Mouse (Mus musculus) midbrain, embryonic 16.5 days (tissue): Measurements from ENCODE around the gene Vash2. TPM values are rescaled to one million over a fixed set of nuclear protein-coding genes. Genes with fewer than 3 reads are reported as not detected.

ENCODE experiments used
- ATAC-seq: fragments of 200-750 bp; cut with Nextera tagmentation; 2 replicates; pipeline ENCODE4 v1.8.0; 2017; ENCODE audit warnings: moderate TSS enrichment
- H3K27ac ChIP-seq: fragments of 300-500 bp; sonication (generic); 2 replicates; pipeline ENCODE4 v1.5.1; 2014; ENCODE audit warnings: mild to moderate bottlenecking, low read length, mixed read lengths
- H3K27me3 ChIP-seq: fragments of 300-500 bp; sonication (generic); 2 replicates; pipeline ENCODE4 v1.6.1; 2014; ENCODE audit warnings: low read depth, low read length, mixed read lengths; ENCODE audit not compliant: control insufficient read depth, insufficient read depth
- H3K36me3 ChIP-seq: fragments of 300-500 bp; sonication (generic); 2 replicates; pipeline ENCODE4 v1.6.1; 2014; ENCODE audit warnings: mild to moderate bottlenecking, low read length, moderate library complexity, mixed read lengths; ENCODE audit not compliant: control insufficient read depth, insufficient read depth
- H3K4me1 ChIP-seq: fragments of 300-500 bp; sonication (generic); 2 replicates; pipeline ENCODE4 v1.6.1; 2014; ENCODE audit warnings: mild to moderate bottlenecking, low read length, mixed read lengths; ENCODE audit not compliant: control insufficient read depth, insufficient read depth
- H3K4me2 ChIP-seq: fragments of 300-500 bp; sonication (generic); 2 replicates; pipeline ENCODE4 v1.6.1; 2014; ENCODE audit warnings: mild to moderate bottlenecking, low read length, mixed read lengths
- H3K4me3 ChIP-seq: fragments of 300-500 bp; sonication (generic); 2 replicates; pipeline ENCODE4 v1.5.1; 2014; ENCODE audit warnings: low read depth, mild to moderate bottlenecking, low read length, moderate library complexity, mixed read lengths
- H3K9ac ChIP-seq: fragments of 300-500 bp; sonication (generic); 2 replicates; pipeline ENCODE4 v1.6.1; 2014; ENCODE audit warnings: low read depth, low read length, mixed read lengths
- H3K9me3 ChIP-seq: fragments of 300-500 bp; sonication (generic); replicated peaks from 2 replicates; pipeline ENCODE4 v1.6.1; 2014; ENCODE audit warnings: mild to moderate bottlenecking, low read length, mixed read lengths; ENCODE audit not compliant: control insufficient read depth, poor library complexity, severe bottlenecking
- WGBS: fragments of 180-500 bp; shearing (Covaris S2); extraction: QIAGEN DNeasy Blood & Tissue Kit; methylation state at CpG from one replicate; pipeline ENCODE4 v1.1.7; 2014; 5-methylcytosine and 5-hydroxymethylcytosine counted together
- polyA plus RNA-seq: library from polyadenylated mRNA; unstranded; fragments of >200 nt; fragmentation: Nextera tagmentation; extraction: Ambion mirVana; gene quantifications from 2 replicates; pipeline ENCODE4 v1.2.1, GENCODE M21; 2015

Vash2 gene
- polyA plus RNA-seq, 1 experiment from 2014 or later: 83.8 TPM

DNA sequence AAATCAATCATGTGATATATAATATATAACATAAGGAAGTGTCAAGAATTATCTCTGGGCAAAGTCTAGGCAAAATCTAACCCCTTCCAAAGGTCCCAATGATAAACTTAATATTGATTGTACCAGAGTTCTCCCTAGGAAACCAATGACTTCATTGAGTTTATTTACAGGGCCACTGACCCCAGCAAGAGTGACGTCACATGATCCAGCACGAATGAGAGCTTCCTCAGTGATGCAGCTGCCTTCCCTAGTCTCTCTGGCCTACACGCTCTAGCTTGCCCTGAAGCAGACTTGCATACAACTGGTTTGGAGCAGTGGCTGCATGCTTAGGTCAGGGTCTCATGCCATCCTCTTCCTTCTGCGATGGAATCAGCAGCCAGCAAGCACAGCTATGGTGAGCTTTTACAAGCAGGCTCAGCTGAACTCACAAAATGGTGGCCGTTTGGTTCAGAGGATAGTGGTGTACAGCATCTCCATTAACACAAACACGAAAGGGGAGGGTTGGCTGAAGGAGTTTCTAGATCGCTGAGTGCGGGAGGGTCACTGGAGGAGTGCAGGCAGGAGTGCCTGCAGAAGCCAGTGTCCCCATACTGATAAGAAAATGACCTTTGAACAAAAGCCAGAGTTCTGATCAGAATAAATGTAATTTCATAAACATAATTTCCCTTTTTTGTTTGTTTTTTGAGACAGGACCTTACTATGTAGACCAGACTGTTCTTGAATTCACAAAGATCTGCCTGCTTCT lies 59.2 kb downstream of the Vash2 start:
- ATAC-seq: no peak
- H3K9me3 ChIP-seq: no peaks in the 10 kb centered on the region
- no peak overlapping the region for H3K4me3 ChIP-seq
- H3K4me1 ChIP-seq: no peaks in the 10 kb centered on the region
- no peak overlapping the region for H3K9ac ChIP-seq
- H3K4me2 ChIP-seq: no peak overlapping the region
- H3K36me3 ChIP-seq: no peaks in the 10 kb centered on the region
- WGBS: 76% methylated on average over 8 of the region's 8 CpGs
- no peaks in the 10 kb centered on the region for H3K27me3 ChIP-seq
- H3K27ac ChIP-seq: no peak overlapping the region

DNA sequence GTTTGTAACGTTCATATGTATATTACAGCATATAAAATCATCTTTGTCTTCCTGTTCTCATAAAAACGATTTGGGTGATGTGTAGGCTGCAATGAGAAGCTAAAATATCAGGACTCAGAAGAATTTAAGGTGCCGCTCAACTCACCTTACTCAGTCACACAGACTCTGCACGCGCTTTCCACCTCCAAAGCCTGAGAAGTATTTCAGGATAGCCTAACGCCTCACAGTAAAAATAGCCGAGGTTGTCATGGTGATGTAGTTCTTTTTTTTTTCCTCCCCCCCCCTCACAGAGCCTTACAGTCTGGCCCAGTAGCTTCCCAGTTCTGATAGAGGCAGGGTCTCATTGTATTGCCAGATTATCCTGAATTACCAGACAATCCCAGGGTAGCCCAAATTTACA lies 60.2 kb downstream of the Vash2 start:
- 61% methylated on average over 7 of the region's 7 CpGs for whole genome bisulfite sequencing
- no peak for ATAC-seq

GRCm38 (mm10) chr1:190912623-190913022 lies 66.5 kb downstream of the Vash2 start:
- no peaks in the 10 kb centered on the region for H3K27me3 ChIP-seq
- peaks cover 23% of the 10 kb centered on the region for H3K4me1 ChIP-seq
- 55% methylated on average over 1 of the region's 1 CpGs for WGBS
- H3K9ac ChIP-seq: no peak overlapping the region
- no peak overlapping the region for H3K27ac ChIP-seq
- no peaks in the 10 kb centered on the region for H3K9me3 ChIP-seq
- H3K36me3 ChIP-seq: no peaks in the 10 kb centered on the region
- no peak overlapping the region for H3K4me3 ChIP-seq
- H3K4me2 ChIP-seq: no peak overlapping the region
- no peak for ATAC-seq

More for the DNA sequence above, 60.2 kb downstream of the Vash2 start:
- Histone ChIP-seq H3K9me3 (no peaks in the 10 kb centered on the region), H3K9ac (no peak overlapping the region), H3K4me3 (no peak overlapping the region), H3K4me1 (no peaks in the 10 kb centered on the region), H3K36me3 (no peaks in the 10 kb centered on the region), H3K4me2 (no peak overlapping the region), H3K27ac (no peak overlapping the region), H3K27me3 (no peaks in the 10 kb centered on the region)

GRCm38 (mm10) chr1:190911415-190912123 lies 67.5 kb downstream of the Vash2 start, which contains the start of gene Rps6kc1:
TSS of gene Rps6kc1 (minus strand) at chr1:190911770.
- WGBS: under 1% methylated on average over 47 of the region's 47 CpGs
- peak within 1 kb of the TSS; percentile 89 for H3K27ac ChIP-seq

DNA sequence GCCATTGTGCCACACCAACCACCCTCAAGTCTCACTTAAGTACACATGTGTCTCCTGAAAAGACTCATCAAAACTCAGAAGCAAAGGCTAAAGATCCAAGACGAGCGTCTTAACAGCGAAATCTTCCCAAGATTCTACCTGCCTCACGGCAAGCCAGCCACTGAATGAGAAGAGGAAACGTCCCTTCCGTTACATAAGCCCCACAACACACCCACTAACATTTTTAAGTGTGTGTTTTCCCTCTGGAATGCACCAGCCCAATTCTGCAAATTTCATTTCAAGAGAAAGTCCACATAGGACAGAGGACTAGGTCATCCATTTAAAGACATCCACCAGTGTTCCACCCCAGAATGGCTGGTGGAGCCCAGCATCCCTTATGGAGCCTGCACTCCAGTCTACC lies 68.3 kb downstream of the Vash2 start:
- Histone ChIP-seq H3K36me3 (no peaks in the 10 kb centered on the region), H3K4me1 (peaks cover 23% of the 10 kb centered on the region), H3K4me2 (peak overlapping the region; percentile 88), H3K27me3 (no peaks in the 10 kb centered on the region), H3K9ac (peak overlapping the region; percentile 91), H3K4me3 (peak overlapping the region; percentile 83), H3K27ac (no peak overlapping the region), H3K9me3 (no peaks in the 10 kb centered on the region)
- ATAC-seq: peak; percentile 8
- WGBS: 77% methylated on average over 6 of the region's 6 CpGs

More at GRCm38 (mm10) chr1:190911415-190912123, 67.5 kb downstream of the Vash2 start, which contains the start of gene Rps6kc1:
- no peaks in the 10 kb centered on the region for H3K9me3 ChIP-seq
- no peaks in the 10 kb centered on the region for H3K27me3 ChIP-seq
- no peaks in the 10 kb centered on the region for H3K36me3 ChIP-seq
- ATAC-seq: peak; percentile 96
- peak within 1 kb of the TSS; percentile 83 for H3K4me3 ChIP-seq
- H3K4me1 ChIP-seq: peaks cover 23% of the 10 kb centered on the region
- peak within 1 kb of the TSS; percentile 88 for H3K4me2 ChIP-seq
- H3K9ac ChIP-seq: peak within 1 kb of the TSS; percentile 91

GRCm38 (mm10) chr1:190904714-190905113 lies 74.4 kb downstream of the Vash2 start:
- Histone ChIP-seq H3K9me3 (no peaks in the 10 kb centered on the region), H3K4me1 (peaks cover 6% of the 10 kb centered on the region), H3K27me3 (no peaks in the 10 kb centered on the region), H3K9ac (no peak overlapping the region), H3K27ac (no peak overlapping the region), H3K4me2 (no peak overlapping the region), H3K4me3 (no peak overlapping the region), H3K36me3 (peaks cover 12% of the 10 kb centered on the region)
- no peak for ATAC-seq
- 93% methylated on average over 16 of the region's 16 CpGs for WGBS

DNA sequence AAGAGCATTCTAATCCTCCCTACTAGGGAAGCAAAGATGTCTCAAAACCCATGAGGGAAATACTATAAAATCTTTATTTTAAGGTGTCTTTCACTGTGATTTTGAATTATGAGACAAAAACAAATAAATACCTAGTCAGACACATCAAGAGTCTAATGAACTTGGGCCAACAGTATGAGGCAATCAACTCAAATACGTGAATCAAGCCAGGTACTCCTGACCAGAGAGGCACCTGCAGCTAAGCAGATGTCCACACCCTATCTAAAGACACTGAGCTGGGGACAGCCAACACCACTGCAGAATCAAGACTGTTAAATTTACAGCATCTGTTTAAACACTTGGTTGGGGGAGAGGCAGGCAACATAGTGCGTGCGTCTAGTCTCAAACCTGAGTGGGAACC lies 75.0 kb downstream of the Vash2 start:
- Histone ChIP-seq H3K4me1 (peaks cover 2% of the 10 kb centered on the region; the same call in 1 of the 2 replicates), H3K9ac (no peak overlapping the region), H3K27ac (no peak overlapping the region), H3K4me3 (no peak overlapping the region), H3K9me3 (no peaks in the 10 kb centered on the region), H3K4me2 (no peak overlapping the region), H3K27me3 (no peaks in the 10 kb centered on the region), H3K36me3 (peaks cover 12% of the 10 kb centered on the region)
- no peak for ATAC-seq
- WGBS: 98% methylated on average over 3 of the region's 3 CpGs

DNA sequence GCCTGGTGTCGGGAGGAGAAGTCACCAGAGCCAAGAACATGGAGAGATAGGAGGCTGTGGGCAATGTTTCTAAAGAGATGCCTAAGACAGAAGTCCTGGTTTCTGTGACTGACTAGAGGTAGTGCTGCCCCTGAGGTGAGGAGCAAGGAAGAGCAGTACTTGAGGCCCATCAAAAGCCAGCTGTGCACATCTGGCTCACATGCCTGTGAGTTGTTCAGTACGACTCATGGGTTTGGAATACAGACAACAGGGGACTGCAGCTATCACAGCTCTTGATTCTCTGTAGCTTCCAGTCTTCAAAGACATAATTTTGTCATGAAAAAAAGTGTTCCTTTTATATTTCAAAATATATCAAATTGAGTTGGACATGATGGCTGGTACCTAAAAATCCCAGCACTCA lies 78.0 kb downstream of the Vash2 start:
- no peaks in the 10 kb centered on the region for H3K27me3 ChIP-seq
- no peak overlapping the region for H3K4me3 ChIP-seq
- no peak overlapping the region for H3K9ac ChIP-seq
- H3K27ac ChIP-seq: no peak overlapping the region
- H3K36me3 ChIP-seq: peaks cover 29% of the 10 kb centered on the region
- WGBS: 78% methylated on average over 2 of the region's 2 CpGs
- H3K4me2 ChIP-seq: no peak overlapping the region
- no peaks in the 10 kb centered on the region for H3K9me3 ChIP-seq
- ATAC-seq: no peak
- H3K4me1 ChIP-seq: no peaks in the 10 kb centered on the region
